Mouse (Mus musculus) testis, adult 2 months (tissue): Measurements from ENCODE around the gene Atp6v1a.

ENCODE experiments used
- CTCF ChIP-seq: fragments of 200-500 bp; IDR thresholded peaks from 2 replicates; pipeline ENCODE4 v1.5.1; 2012; ENCODE audit warnings: low read depth, mild to moderate bottlenecking, inconsistent platforms, low read length, moderate library complexity; ENCODE audit not compliant: control insufficient read depth, insufficient read depth, insufficient replicate concordance
- POLR2A ChIP-seq: fragments of 200-500 bp; IDR thresholded peaks from 2 replicates; pipeline ENCODE4 v1.6.1; 2012; ENCODE audit warnings: low read depth, mild to moderate bottlenecking, inconsistent platforms, low read length, moderate library complexity; ENCODE audit not compliant: control insufficient read depth

GRCm38 (mm10) chr16:44052390-44052789 lies 87.1 kb downstream of the Atp6v1a start:
- no peak for TF ChIP-seq CTCF
- no peak for TF ChIP-seq POLR2A
